Mouse (Mus musculus): Measurements from ENCODE around the gene Top3b. TPM values are rescaled to one million over a fixed set of nuclear protein-coding genes. Genes with fewer than 3 reads are reported as not detected.

Top3b gene
- polyA plus RNA-seq, 1 experiment from 2014 or later = 66.5 TPM

GRCm38 (mm10) chr16:16941078-16941477 lies 70.5 kb downstream of the Top3b start:
- H3K4me3 ChIP-seq (replicated peaks) = no peak overlapping the region
- no peak for ATAC-seq (ENCODE audit: low FRiP score)
- 95% methylated on average over 2 of the region's 2 CpGs for WGBS

More at GRCm38 (mm10) chr16:16941078-16941477, 70.5 kb downstream of the Top3b start:
- Histone ChIP-seq H3K9me3 (no peaks in the 10 kb centered on the region), H3K9ac (no peak overlapping the region), H3K4me2 (no peak overlapping the region), H3K4me1 (no peaks in the 10 kb centered on the region), H3K27ac (no peak overlapping the region), H3K36me3 (replicated peaks) (no peaks in the 10 kb centered on the region), H3K27me3 (no peaks in the 10 kb centered on the region)

Other genes with a start within 250 kb of the Top3b start
- not detected in 2 replicates for gene Olfr19, start 194.3 kb upstream of the Top3b start, polyA plus RNA-seq (2016; fragmentation: Nextera tagmentation; extraction: Ambion mirVana)
- 3.7 and 4.7 TPM in 2 replicates for gene Spag6l, start 41.3 kb upstream of the Top3b start, polyA plus RNA-seq (2016; fragmentation: Nextera tagmentation; extraction: Ambion mirVana)
- 0.23 TPM in 1 of 2 replicates, not detected in the other for gene Igll1, start 6.8 kb upstream of the Top3b start, polyA plus RNA-seq (2016; fragmentation: Nextera tagmentation; extraction: Ambion mirVana)
- gene Vpreb1, start 107 bp downstream of the Top3b start, polyA plus RNA-seq (2016; fragmentation: Nextera tagmentation; extraction: Ambion mirVana) = 2.1 and 2.9 TPM in 2 replicates
- 30.6 and 33.3 TPM in 2 replicates for gene Ppm1f, start 25.7 kb downstream of the Top3b start, polyA plus RNA-seq (2016; fragmentation: Nextera tagmentation; extraction: Ambion mirVana)
- 167 and 171 TPM in 2 replicates for gene Mapk1, start 112.6 kb downstream of the Top3b start, polyA plus RNA-seq (2016; fragmentation: Nextera tagmentation; extraction: Ambion mirVana)
- gene Ypel1, start 199.0 kb downstream of the Top3b start, polyA plus RNA-seq (2016; fragmentation: Nextera tagmentation; extraction: Ambion mirVana) = 119 and 121 TPM in 2 replicates
- gene Ppil2, start 240.5 kb downstream of the Top3b start, polyA plus RNA-seq (2016; fragmentation: Nextera tagmentation; extraction: Ambion mirVana) = 149 and 160 TPM in 2 replicates